Mouse (Mus musculus): ENCODE results near the gene Prr7.

The Prr7 gene

DNA sequence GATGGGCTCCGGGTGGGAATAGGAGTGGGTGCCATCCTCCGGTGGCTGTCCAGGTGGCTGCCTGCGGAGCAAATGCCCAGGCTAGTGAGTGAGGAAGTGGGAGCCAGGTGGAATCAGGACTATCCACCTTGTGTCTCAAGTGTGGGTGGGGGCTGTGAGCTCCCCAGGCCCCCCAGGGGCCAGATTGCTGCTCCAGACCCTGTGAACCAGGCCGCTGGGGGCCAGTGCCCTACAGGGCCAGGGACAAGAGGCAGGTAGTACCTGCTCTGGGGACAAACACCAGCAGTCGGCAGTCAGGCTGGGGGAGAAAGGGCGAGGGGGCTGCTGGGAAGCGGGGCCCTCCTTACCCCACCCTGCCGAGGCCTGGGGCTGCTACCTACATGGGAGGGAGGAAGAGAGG lies 12.2 kb downstream of the Prr7 start:
- no peak for DNase-seq (ENCODE audit: low spot score in 2 of 2)

- no peak for DNase-seq (ENCODE audit: low spot score in 2 of 2)
Measured at GRCm38 (mm10) chr13:55477492-55477891, 13.4 kb downstream of the Prr7 start.

DNA sequence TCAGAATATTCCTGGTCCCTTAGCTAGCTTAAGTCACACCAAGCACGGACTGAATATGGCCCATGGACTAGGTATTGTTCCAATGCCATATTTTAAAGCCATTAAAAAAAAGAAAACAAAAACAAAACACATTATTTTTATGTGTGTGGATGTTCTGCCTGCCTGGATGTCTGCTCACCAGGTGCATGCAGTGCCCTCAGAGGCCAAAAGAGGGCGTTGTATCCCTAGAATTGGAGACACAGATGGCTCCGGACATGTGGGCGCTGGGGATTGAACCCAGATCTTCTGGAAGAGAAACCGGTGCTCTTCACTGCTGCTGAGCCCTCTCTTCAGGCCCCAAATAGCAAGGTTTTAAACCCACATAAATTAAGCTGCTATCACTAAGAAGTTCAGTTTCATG lies 14.0 kb downstream of the Prr7 start:
- DNase-seq (ENCODE audit: low spot score in 2 of 2), result peak in 1 of 2 experiments; percentile 41

DNA sequence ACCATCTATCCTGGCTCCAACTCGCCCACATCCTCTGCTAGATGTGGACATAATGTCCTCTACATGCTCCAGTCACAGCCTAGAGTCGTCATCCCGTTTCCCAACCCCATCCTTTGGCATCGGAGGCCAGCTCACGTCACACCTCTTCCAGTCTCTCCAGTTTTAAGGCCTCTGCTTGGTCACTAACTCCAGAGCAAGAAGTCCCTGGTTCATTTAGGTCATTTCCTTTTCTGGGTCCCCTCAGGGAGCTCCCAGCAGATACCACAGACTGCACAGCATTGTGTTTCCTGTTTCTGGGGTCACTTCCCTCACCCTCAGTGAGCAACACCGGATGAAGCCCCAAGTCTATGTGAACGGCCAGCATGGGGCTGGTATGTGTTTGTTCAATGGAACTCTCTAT lies 14.9 kb downstream of the Prr7 start:
- no peak for DNase-seq (ENCODE audit: low spot score in 2 of 2)

DNA sequence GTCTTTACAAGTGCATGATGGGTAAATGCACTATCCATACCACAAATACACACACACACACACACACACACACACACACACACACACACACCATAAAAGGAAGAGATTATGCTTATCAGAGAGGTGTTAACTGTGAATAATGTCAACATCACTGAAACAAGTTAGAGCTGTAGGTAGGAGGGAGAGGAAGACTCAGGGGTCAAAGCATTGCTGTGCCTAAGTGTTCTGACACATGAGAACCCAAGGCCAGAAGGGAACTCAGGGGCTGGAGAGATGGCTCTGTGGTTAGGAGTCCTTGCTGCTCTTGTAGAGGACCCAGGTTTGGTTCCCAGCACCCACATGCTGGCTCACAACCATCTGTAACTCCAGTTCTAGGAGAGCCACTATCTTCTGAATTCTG lies 15.9 kb downstream of the Prr7 start:
- no peak for DNase-seq (ENCODE audit: low spot score in 2 of 2)

GRCm38 (mm10) chr13:55482542-55482941 lies 18.5 kb downstream of the Prr7 start:
- DNase-seq (ENCODE audit: low spot score in 2 of 2), result no peak

DNA sequence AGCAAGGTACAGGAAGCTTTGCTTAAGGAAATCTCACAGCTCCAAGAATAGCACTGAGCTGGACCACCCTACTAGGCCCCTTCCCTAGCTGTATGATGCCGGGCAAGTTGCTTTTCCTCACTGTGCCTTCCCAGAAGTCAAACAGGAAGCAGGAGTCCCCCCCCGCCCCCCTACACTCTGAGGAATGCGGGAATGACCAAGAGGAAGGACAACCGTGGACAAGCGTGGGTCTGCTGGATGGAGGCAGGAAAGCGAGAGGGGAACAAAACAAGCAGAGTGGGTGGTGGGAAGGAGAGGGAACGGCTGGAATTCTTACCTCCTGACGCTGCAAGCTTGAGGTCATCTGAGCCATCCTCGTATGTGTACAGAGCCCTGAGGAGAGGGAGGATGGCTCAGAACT lies 19.0 kb downstream of the Prr7 start:
- no peak for DNase-seq (ENCODE audit: low spot score in 2 of 2)

- DNase-seq (ENCODE audit: low spot score in 2 of 2), result no peak
Measured at GRCm38 (mm10) chr13:55483593-55483992, 19.5 kb downstream of the Prr7 start.

DNA sequence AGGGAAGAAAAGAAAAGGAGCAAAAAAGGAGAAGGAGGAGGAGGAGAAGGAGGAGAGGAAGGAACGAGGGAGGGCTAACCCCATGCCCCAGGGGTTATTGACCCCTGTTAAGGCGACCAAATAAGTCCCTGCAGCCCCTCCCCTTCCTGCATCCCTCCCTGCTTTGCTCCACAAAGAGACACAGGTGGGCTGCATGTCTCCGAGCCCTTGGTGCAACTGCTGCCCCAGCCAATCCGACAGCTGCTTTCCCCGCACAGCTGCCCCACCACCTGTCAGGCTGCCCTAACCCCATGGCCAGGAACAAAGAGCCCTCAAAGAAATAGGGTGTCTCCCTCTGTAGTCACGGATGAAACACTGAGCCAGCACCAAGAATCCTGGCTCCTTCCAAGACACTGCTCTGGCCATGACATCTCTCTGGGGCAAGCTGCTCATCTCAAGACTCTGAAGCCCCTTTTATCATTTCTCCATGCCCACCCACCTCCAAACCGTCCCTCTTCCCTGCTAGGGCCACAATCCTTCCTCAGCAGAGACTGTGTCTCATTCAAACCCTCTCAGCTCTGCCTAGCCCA lies 20.5 kb downstream of the Prr7 start:
- DNase-seq (ENCODE audit: low spot score in 2 of 2), result no peak

GRCm38 (mm10) chr13:55486029-55486794 lies 22.1 kb downstream of the Prr7 start:
- DNase-seq (ENCODE audit: low spot score in 2 of 2), result no peak

- no peak for DNase-seq (ENCODE audit: low spot score in 2 of 2)
Measured at GRCm38 (mm10) chr13:55486916-55487577, 23.0 kb downstream of the Prr7 start.

GRCm38 (mm10) chr13:55487578-55488498 lies 23.8 kb downstream of the Prr7 start, which contains the start of gene Dbn1:
Dbn1 (minus strand) TSS chr13:55488111.
- DNase-seq (ENCODE audit: low spot score in 2 of 2), result no peak

- no peak for DNase-seq (ENCODE audit: low spot score in 2 of 2)
Measured at GRCm38 (mm10) chr13:55494257-55494656, 30.2 kb downstream of the Prr7 start.

DNA sequence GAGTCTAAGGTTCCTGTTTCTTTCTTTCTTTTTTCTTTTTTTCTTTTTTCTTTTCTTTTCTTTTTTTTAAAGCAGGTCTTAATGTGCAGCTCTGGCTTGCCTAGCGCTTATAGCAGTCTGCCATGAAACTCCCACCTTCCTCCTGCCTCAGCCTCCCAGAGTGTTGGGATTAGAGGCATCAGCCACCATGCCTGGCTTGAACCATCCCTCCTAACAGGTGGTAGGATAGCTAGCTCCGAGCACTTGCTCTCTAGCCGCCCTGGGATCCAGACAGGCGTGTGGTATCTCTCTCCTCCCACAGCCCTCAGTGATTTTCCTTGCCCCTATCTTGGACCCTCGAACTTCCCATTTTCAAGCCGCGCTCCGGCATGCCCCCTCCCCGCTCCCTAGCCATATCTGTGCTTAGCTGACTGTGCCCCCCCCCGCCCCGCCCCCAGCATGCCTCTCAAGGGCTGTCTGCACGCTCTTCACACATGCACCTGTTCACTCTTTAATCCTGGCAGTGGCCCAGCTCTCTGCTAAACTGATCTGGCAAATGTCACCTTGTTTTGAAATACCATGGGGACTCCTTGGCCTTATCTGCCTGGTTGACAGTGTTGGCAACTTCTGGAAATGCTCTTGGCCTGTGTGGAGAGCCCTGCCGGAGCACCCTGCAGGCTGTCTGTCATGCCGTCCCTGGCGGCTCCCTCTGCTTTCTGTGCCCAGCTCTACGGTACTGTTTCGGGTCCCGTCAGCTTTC lies 31.0 kb downstream of the Prr7 start:
- DNase-seq (ENCODE audit: low spot score in 2 of 2), result no peak

DNA sequence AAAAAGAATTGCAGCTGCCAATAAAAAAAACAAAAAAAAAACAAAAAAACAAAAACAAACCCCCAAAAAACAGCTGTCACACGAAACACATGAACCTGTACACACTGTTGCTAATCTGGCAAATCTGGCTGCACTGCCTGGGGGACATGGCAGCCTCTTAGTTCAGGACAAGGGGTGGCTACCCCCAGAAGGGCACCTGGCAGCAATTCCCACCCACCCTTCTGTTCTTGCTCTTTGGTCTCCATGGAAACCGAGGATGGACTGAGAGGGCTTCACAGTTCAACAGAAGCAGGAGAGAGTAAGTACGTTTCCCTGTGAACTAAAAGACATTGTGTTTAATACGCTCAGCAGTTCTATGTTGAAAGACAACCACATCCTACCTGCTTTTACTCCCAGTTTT lies 31.6 kb downstream of the Prr7 start:
- DNase-seq (ENCODE audit: low spot score in 2 of 2), result no peak

GRCm38 (mm10) chr13:55496661-55497060 lies 32.6 kb downstream of the Prr7 start:
- DNase-seq (ENCODE audit: low spot score in 2 of 2), result no peak

- no peak for DNase-seq (ENCODE audit: low spot score in 2 of 2)
Measured at GRCm38 (mm10) chr13:55498906-55499305, 34.8 kb downstream of the Prr7 start.

DNA sequence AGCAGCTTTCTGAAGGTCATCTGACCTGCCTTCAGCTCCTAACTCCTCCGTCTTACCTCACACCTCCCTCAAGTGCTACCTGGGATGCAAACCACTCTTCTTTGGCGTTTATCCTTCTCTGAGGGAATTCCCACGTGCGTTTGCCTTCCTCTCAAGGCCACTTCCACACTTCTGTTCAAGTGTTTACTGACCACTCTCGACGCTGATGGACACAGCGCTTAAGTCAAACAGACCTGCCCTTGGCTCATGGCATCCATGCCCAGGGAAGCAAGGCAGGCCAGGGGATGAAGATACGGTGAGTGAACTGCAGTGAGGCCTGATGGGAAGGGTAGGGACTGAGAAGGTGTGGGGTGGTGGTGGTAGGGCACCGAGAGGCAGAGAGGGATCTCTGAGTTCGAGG lies 36.5 kb downstream of the Prr7 start:
- no peak for DNase-seq (ENCODE audit: low spot score in 2 of 2)

- DNase-seq (ENCODE audit: low spot score in 2 of 2), result no peak
Measured at GRCm38 (mm10) chr13:55502405-55502804, 38.3 kb downstream of the Prr7 start.

DNA sequence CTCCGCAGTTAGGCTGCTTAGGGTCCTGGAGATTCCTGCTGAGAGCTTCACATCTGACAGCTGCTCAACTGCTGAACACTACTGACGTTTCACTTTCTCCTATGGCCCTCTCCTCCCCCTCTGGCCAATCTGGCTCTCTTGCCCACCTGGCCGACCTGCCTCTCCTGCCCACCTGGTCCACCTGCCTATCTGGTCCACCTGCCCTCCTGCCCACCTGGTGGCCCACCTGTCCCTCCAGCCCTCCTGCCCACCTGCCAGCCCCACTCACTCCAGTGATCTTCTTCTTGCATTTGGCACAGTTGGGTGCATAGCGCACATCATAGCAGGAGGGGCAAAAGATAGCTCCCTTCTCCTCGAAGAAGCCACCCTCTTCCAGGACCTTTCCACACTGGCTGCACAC lies 40.3 kb downstream of the Prr7 start:
- no peak for DNase-seq (ENCODE audit: low spot score in 2 of 2)

- no peak for DNase-seq (ENCODE audit: low spot score in 2 of 2)
Measured at GRCm38 (mm10) chr13:55505810-55506209, 41.7 kb downstream of the Prr7 start.

Measured in spleen, postnatal 4 days (tissue).